Mouse (Mus musculus): ENCODE results near the gene Eif4g1. TPM values are rescaled to one million over a fixed set of nuclear protein-coding genes. Genes with fewer than 3 reads are reported as not detected.
A peak's percentile ranks its signal among the peaks of the same experiment; 100 is the strongest.
"Not testable (repeated sequence)": the region's sequence is repeated elsewhere in the genome, so short reads cannot be mapped to it uniquely, and the experiment has no call there.

Eif4g1 gene
- 141 and 144 TPM in 2 replicates for polyA plus RNA-seq (2015; fragmentation: Nextera tagmentation; extraction: Ambion mirVana)

GRCm38 (mm10) chr16:20668013-20668412 is at the start of gene Eif4g1:
Eif4g1 (plus strand) TSS chr16:20668313.
- H3K27ac ChIP-seq (replicated peaks); H3K4me2 ChIP-seq; H3K9me3 ChIP-seq; H3K4me1 ChIP-seq (replicated peaks); H3K9ac ChIP-seq; ATAC-seq (ENCODE audit: low read depth); H3K27me3 ChIP-seq; H3K4me3 ChIP-seq: not testable (repeated sequence)
- peaks cover 26% of the 10 kb centered on the region for H3K36me3 ChIP-seq
- 85% methylated on average over 3 of the region's 6 CpGs for WGBS

GRCm38 (mm10) chr16:20619541-20620398 is 48.3 kb upstream of the Eif4g1 start:
- no peaks in the 10 kb centered on the region for H3K9me3 ChIP-seq
- H3K4me3 ChIP-seq: peak overlapping the region; percentile 85

GRCm38 (mm10) chr16:20620399-20620735 is 47.7 kb upstream of the Eif4g1 start:
- H3K4me2 ChIP-seq: peak overlapping the region; percentile 95
- H3K4me3 ChIP-seq: peak overlapping the region; percentile 85
- peak; percentile 20 for ATAC-seq (ENCODE audit: low read depth)
- H3K36me3 ChIP-seq: peaks cover 18% of the 10 kb centered on the region
- peak overlapping the region; percentile 97 for H3K27ac ChIP-seq (replicated peaks)
- H3K9ac ChIP-seq: peak overlapping the region; percentile 91
- no peaks in the 10 kb centered on the region for H3K27me3 ChIP-seq
- WGBS: 0% methylated on average over 9 of the region's 9 CpGs
- H3K9me3 ChIP-seq: no peaks in the 10 kb centered on the region
- peaks cover 41% of the 10 kb centered on the region for H3K4me1 ChIP-seq (replicated peaks)

More at GRCm38 (mm10) chr16:20619541-20620398, 48.3 kb upstream of the Eif4g1 start:
- Histone ChIP-seq H3K27ac (replicated peaks) (peak overlapping the region; percentile 97), H3K4me1 (replicated peaks) (peaks cover 41% of the 10 kb centered on the region), H3K36me3 (peaks cover 19% of the 10 kb centered on the region), H3K27me3 (no peaks in the 10 kb centered on the region), H3K9ac (peak overlapping the region; percentile 91), H3K4me2 (peak overlapping the region; percentile 95)
- peak; percentile 32 for ATAC-seq (ENCODE audit: low read depth)
- WGBS: 2% methylated on average over 61 of the region's 83 CpGs

- H3K27me3 ChIP-seq: no peaks in the 10 kb centered on the region
- peak overlapping the region; percentile 85 for H3K4me3 ChIP-seq
- 0% methylated on average over 32 of the region's 32 CpGs for WGBS
- H3K4me2 ChIP-seq: peak overlapping the region; percentile 95
- H3K9ac ChIP-seq: peak overlapping the region; percentile 91
- peak overlapping the region; percentile 97 for H3K27ac ChIP-seq (replicated peaks)
- peaks cover 14% of the 10 kb centered on the region for H3K36me3 ChIP-seq
- peak; percentile 4 for ATAC-seq (ENCODE audit: low read depth)
- no peaks in the 10 kb centered on the region for H3K9me3 ChIP-seq
- peaks cover 41% of the 10 kb centered on the region for H3K4me1 ChIP-seq (replicated peaks)
Observed at GRCm38 (mm10) chr16:20620751-20621190, 47.3 kb upstream of the Eif4g1 start.

- Histone ChIP-seq H3K4me3 (peak within 1 kb of the TSS; percentile 85), H3K9ac (peak within 1 kb of the TSS; percentile 91), H3K9me3 (no peaks in the 10 kb centered on the region), H3K36me3 (peaks cover 11% of the 10 kb centered on the region), H3K4me1 (replicated peaks) (peaks cover 41% of the 10 kb centered on the region), H3K4me2 (peak within 1 kb of the TSS; percentile 95), H3K27me3 (no peaks in the 10 kb centered on the region), H3K27ac (replicated peaks) (peak within 1 kb of the TSS; percentile 97)
- WGBS: under 1% methylated on average over 74 of the region's 92 CpGs
- ATAC-seq (ENCODE audit: low read depth): peak; percentile 55
Observed at GRCm38 (mm10) chr16:20621191-20621990, 46.7 kb upstream of the Eif4g1 start, which contains the start of gene Camk2n2. Camk2n2 (minus strand) TSS chr16:20621287.

GRCm38 (mm10) chr16:20621991-20622685 is 46.0 kb upstream of the Eif4g1 start:
- ATAC-seq (ENCODE audit: low read depth): peak; percentile 60
- Histone ChIP-seq H3K9me3 (no peaks in the 10 kb centered on the region), H3K9ac (peak overlapping the region; percentile 91), H3K27ac (replicated peaks) (peak overlapping the region; percentile 97), H3K4me3 (peak overlapping the region; percentile 85), H3K4me1 (replicated peaks) (peaks cover 41% of the 10 kb centered on the region), H3K27me3 (no peaks in the 10 kb centered on the region), H3K4me2 (peak overlapping the region; percentile 95), H3K36me3 (peaks cover 11% of the 10 kb centered on the region)
- 0% methylated on average over 37 of the region's 37 CpGs for WGBS

- Histone ChIP-seq H3K4me1 (replicated peaks) (peaks cover 41% of the 10 kb centered on the region), H3K27ac (replicated peaks) (no peak overlapping the region; the same call in 1 of the 2 replicates), H3K27me3 (no peaks in the 10 kb centered on the region), H3K9ac (no peak overlapping the region), H3K36me3 (0 out of 2 replicates have a peak, but pooled peaks cover under 1% of the 10 kb centered on the region), H3K4me2 (peak overlapping the region; percentile 95; the same call in 1 of the 2 replicates), H3K9me3 (no peaks in the 10 kb centered on the region), H3K4me3 (peak overlapping the region; percentile 85; the same call in 1 of the 2 replicates)
- no peak for ATAC-seq (ENCODE audit: low read depth)
- WGBS: 44% methylated on average over 2 of the region's 2 CpGs
Observed at GRCm38 (mm10) chr16:20623211-20623610, 44.9 kb upstream of the Eif4g1 start.

GRCm38 (mm10) chr16:20628871-20629391 is 39.2 kb upstream of the Eif4g1 start:
- Histone ChIP-seq H3K4me1 (replicated peaks) (peaks cover 21% of the 10 kb centered on the region), H3K27me3 (peaks cover 6% of the 10 kb centered on the region; the same call in 1 of the 2 replicates), H3K9me3 (no peaks in the 10 kb centered on the region), H3K27ac (replicated peaks) (no peak overlapping the region), H3K4me3 (peak overlapping the region; percentile 64), H3K9ac (no peak overlapping the region), H3K36me3 (no peaks in the 10 kb centered on the region), H3K4me2 (peak overlapping the region; percentile 92)
- 40% methylated on average over 11 of the region's 11 CpGs for WGBS
- ATAC-seq (ENCODE audit: low read depth): 0 out of 2 replicates have a peak, but pooled peaks have one; percentile 45

GRCm38 (mm10) chr16:20629731-20630634 is 38.1 kb upstream of the Eif4g1 start, which contains the start of gene Ece2:
Ece2 (plus strand) TSS chr16:20629828.
- no peaks in the 10 kb centered on the region for H3K36me3 ChIP-seq
- peak within 1 kb of the TSS; percentile 72 for H3K27ac ChIP-seq (replicated peaks)
- peak within 1 kb of the TSS; percentile 64 for H3K4me3 ChIP-seq
- ATAC-seq (ENCODE audit: low read depth): peak; percentile 73
- WGBS: 8% methylated on average over 47 of the region's 54 CpGs
- peak within 1 kb of the TSS; percentile 92 for H3K4me2 ChIP-seq
- no peaks in the 10 kb centered on the region for H3K9me3 ChIP-seq
- H3K9ac ChIP-seq: peak within 1 kb of the TSS; percentile 87
- peaks cover 6% of the 10 kb centered on the region; the same call in 1 of the 2 replicates for H3K27me3 ChIP-seq
- H3K4me1 ChIP-seq (replicated peaks): peaks cover 21% of the 10 kb centered on the region

GRCm38 (mm10) chr16:20637410-20637809 is 30.7 kb upstream of the Eif4g1 start:
- H3K27ac ChIP-seq (replicated peaks): no peak overlapping the region

More at GRCm38 (mm10) chr16:20637410-20637809, 30.7 kb upstream of the Eif4g1 start:
- H3K4me3 ChIP-seq: no peak overlapping the region
- H3K9me3 ChIP-seq: no peaks in the 10 kb centered on the region
- H3K9ac ChIP-seq: 0 out of 2 replicates have a peak overlapping the region, but pooled peaks have one; percentile 17
- 82% methylated on average over 8 of the region's 8 CpGs for WGBS
- H3K4me2 ChIP-seq: no peak overlapping the region
- H3K36me3 ChIP-seq: no peaks in the 10 kb centered on the region
- H3K27me3 ChIP-seq: no peaks in the 10 kb centered on the region
- ATAC-seq (ENCODE audit: low read depth): no peak
- 0 out of 2 replicates have a peak, but pooled peaks cover 9% of the 10 kb centered on the region for H3K4me1 ChIP-seq (replicated peaks)

Measured in neural tube, embryonic 13.5 days (tissue).